Mouse (Mus musculus): ENCODE data around the gene Btrc. TPM values are rescaled to one million over a fixed set of nuclear protein-coding genes. Genes with fewer than 3 reads are reported as not detected.

Btrc gene
- polyA plus RNA-seq, 1 experiment from 2014 or later: 36.2 TPM

GRCm38 (mm10) chr19:45454391-45454790 lies 90.9 kb downstream of the Btrc start:
- Histone ChIP-seq H3K4me1 (replicated peaks; ENCODE audit: control insufficient read depth, insufficient read depth, low read length) (no peaks in the 10 kb centered on the region), H3K9me3 (ENCODE audit: control insufficient read depth, low read length) (no peaks in the 10 kb centered on the region), H3K36me3 (ENCODE audit: control insufficient read depth, insufficient read depth, low read length) (no peaks in the 10 kb centered on the region; the same call in 1 of the 2 replicates), H3K9ac (ENCODE audit: low read length) (no peak overlapping the region), H3K27ac (ENCODE audit: low read length) (no peak overlapping the region), H3K4me2 (ENCODE audit: low read depth, low read length) (no peak overlapping the region), H3K4me3 (ENCODE audit: low read length) (no peak overlapping the region), H3K27me3 (ENCODE audit: control insufficient read depth, insufficient read depth, low read depth, low read length) (no peaks in the 10 kb centered on the region)
- ATAC-seq (ENCODE audit: low read depth): no peak
- 92% methylated on average over 3 of the region's 3 CpGs for WGBS

GRCm38 (mm10) chr19:45456896-45457295 lies 93.4 kb downstream of the Btrc start:
- Histone ChIP-seq H3K4me1 (replicated peaks; ENCODE audit: control insufficient read depth, insufficient read depth, low read length) (no peaks in the 10 kb centered on the region), H3K9ac (ENCODE audit: low read length) (no peak overlapping the region), H3K4me3 (ENCODE audit: low read length) (no peak overlapping the region), H3K27ac (ENCODE audit: low read length) (no peak overlapping the region), H3K9me3 (ENCODE audit: control insufficient read depth, low read length) (no peaks in the 10 kb centered on the region), H3K36me3 (ENCODE audit: control insufficient read depth, insufficient read depth, low read length) (no peaks in the 10 kb centered on the region; the same call in 1 of the 2 replicates), H3K4me2 (ENCODE audit: low read depth, low read length) (no peak overlapping the region), H3K27me3 (ENCODE audit: control insufficient read depth, insufficient read depth, low read depth, low read length) (no peaks in the 10 kb centered on the region)
- 85% methylated on average over 7 of the region's 7 CpGs for WGBS
- no peak for ATAC-seq (ENCODE audit: low read depth)

GRCm38 (mm10) chr19:45458702-45459101 lies 95.2 kb downstream of the Btrc start:
- no peak overlapping the region for H3K27ac ChIP-seq (ENCODE audit: low read length)
- no peaks in the 10 kb centered on the region for H3K4me1 ChIP-seq (replicated peaks; ENCODE audit: control insufficient read depth, insufficient read depth, low read length)
- no peak overlapping the region for H3K4me3 ChIP-seq (ENCODE audit: low read length)
- 68% methylated on average over 7 of the region's 7 CpGs for WGBS
- H3K9me3 ChIP-seq (ENCODE audit: control insufficient read depth, low read length): no peaks in the 10 kb centered on the region
- no peak overlapping the region for H3K9ac ChIP-seq (ENCODE audit: low read length)
- H3K36me3 ChIP-seq (ENCODE audit: control insufficient read depth, insufficient read depth, low read length): no peaks in the 10 kb centered on the region
- no peak overlapping the region for H3K4me2 ChIP-seq (ENCODE audit: low read depth, low read length)
- no peaks in the 10 kb centered on the region for H3K27me3 ChIP-seq (ENCODE audit: control insufficient read depth, insufficient read depth, low read depth, low read length)
- ATAC-seq (ENCODE audit: low read depth): no peak

GRCm38 (mm10) chr19:45459931-45460665 lies 96.6 kb downstream of the Btrc start:
- Histone ChIP-seq H3K4me1 (replicated peaks; ENCODE audit: control insufficient read depth, insufficient read depth, low read length) (no peaks in the 10 kb centered on the region), H3K4me2 (ENCODE audit: low read depth, low read length) (no peak overlapping the region), H3K9ac (ENCODE audit: low read length) (no peak overlapping the region), H3K9me3 (ENCODE audit: control insufficient read depth, low read length) (no peaks in the 10 kb centered on the region), H3K27ac (ENCODE audit: low read length) (no peak overlapping the region), H3K4me3 (ENCODE audit: low read length) (no peak overlapping the region), H3K36me3 (ENCODE audit: control insufficient read depth, insufficient read depth, low read length) (no peaks in the 10 kb centered on the region), H3K27me3 (ENCODE audit: control insufficient read depth, insufficient read depth, low read depth, low read length) (no peaks in the 10 kb centered on the region)
- 54% methylated on average over 9 of the region's 9 CpGs for WGBS
- ATAC-seq (ENCODE audit: low read depth): no peak

- no peak overlapping the region for H3K4me2 ChIP-seq (ENCODE audit: low read depth, low read length)
- no peaks in the 10 kb centered on the region for H3K9me3 ChIP-seq (ENCODE audit: control insufficient read depth, low read length)
- H3K4me3 ChIP-seq (ENCODE audit: low read length): no peak overlapping the region
- no peak overlapping the region for H3K9ac ChIP-seq (ENCODE audit: low read length)
- 59% methylated on average over 10 of the region's 10 CpGs for WGBS
- H3K4me1 ChIP-seq (replicated peaks; ENCODE audit: control insufficient read depth, insufficient read depth, low read length): no peaks in the 10 kb centered on the region
- no peaks in the 10 kb centered on the region for H3K36me3 ChIP-seq (ENCODE audit: control insufficient read depth, insufficient read depth, low read length)
- H3K27ac ChIP-seq (ENCODE audit: low read length): no peak overlapping the region
- ATAC-seq (ENCODE audit: low read depth): no peak
- no peaks in the 10 kb centered on the region for H3K27me3 ChIP-seq (ENCODE audit: control insufficient read depth, insufficient read depth, low read depth, low read length)
Observed at GRCm38 (mm10) chr19:45460749-45461736, 97.5 kb downstream of the Btrc start.

GRCm38 (mm10) chr19:45469760-45470159 lies 106.2 kb downstream of the Btrc start:
- Histone ChIP-seq H3K4me2 (ENCODE audit: low read depth, low read length) (no peak overlapping the region), H3K27me3 (ENCODE audit: control insufficient read depth, insufficient read depth, low read depth, low read length) (no peaks in the 10 kb centered on the region), H3K27ac (ENCODE audit: low read length) (no peak overlapping the region), H3K4me3 (ENCODE audit: low read length) (no peak overlapping the region), H3K4me1 (replicated peaks; ENCODE audit: control insufficient read depth, insufficient read depth, low read length) (peaks cover 5% of the 10 kb centered on the region), H3K9me3 (ENCODE audit: control insufficient read depth, low read length) (no peaks in the 10 kb centered on the region), H3K9ac (ENCODE audit: low read length) (no peak overlapping the region), H3K36me3 (ENCODE audit: control insufficient read depth, insufficient read depth, low read length) (no peaks in the 10 kb centered on the region)
- 95% methylated on average over 5 of the region's 5 CpGs for WGBS
- ATAC-seq (ENCODE audit: low read depth): no peak

- WGBS: 55% methylated on average over 11 of the region's 11 CpGs
- Histone ChIP-seq H3K4me1 (replicated peaks; ENCODE audit: control insufficient read depth, insufficient read depth, low read length) (peaks cover 7% of the 10 kb centered on the region), H3K4me3 (ENCODE audit: low read length) (no peak overlapping the region), H3K27ac (ENCODE audit: low read length) (peak overlapping the region; percentile 2; the same call in 1 of the 2 replicates), H3K9me3 (ENCODE audit: control insufficient read depth, low read length) (no peaks in the 10 kb centered on the region), H3K9ac (ENCODE audit: low read length) (no peak overlapping the region), H3K4me2 (ENCODE audit: low read depth, low read length) (no peak overlapping the region), H3K36me3 (ENCODE audit: control insufficient read depth, insufficient read depth, low read length) (no peaks in the 10 kb centered on the region), H3K27me3 (ENCODE audit: control insufficient read depth, insufficient read depth, low read depth, low read length) (no peaks in the 10 kb centered on the region)
- peak; percentile 71; the same call in 1 of the 2 replicates for ATAC-seq (ENCODE audit: low read depth)
Observed at GRCm38 (mm10) chr19:45472691-45473520, 109.4 kb downstream of the Btrc start.

GRCm38 (mm10) chr19:45474686-45475085 lies 111.2 kb downstream of the Btrc start:
- Histone ChIP-seq H3K36me3 (ENCODE audit: control insufficient read depth, insufficient read depth, low read length) (no peaks in the 10 kb centered on the region), H3K4me1 (replicated peaks; ENCODE audit: control insufficient read depth, insufficient read depth, low read length) (peaks cover 7% of the 10 kb centered on the region), H3K9ac (ENCODE audit: low read length) (no peak overlapping the region), H3K9me3 (ENCODE audit: control insufficient read depth, low read length) (no peaks in the 10 kb centered on the region), H3K27me3 (ENCODE audit: control insufficient read depth, insufficient read depth, low read depth, low read length) (no peaks in the 10 kb centered on the region), H3K4me2 (ENCODE audit: low read depth, low read length) (no peak overlapping the region), H3K4me3 (ENCODE audit: low read length) (no peak overlapping the region), H3K27ac (ENCODE audit: low read length) (no peak overlapping the region)
- ATAC-seq (ENCODE audit: low read depth): no peak
- 64% methylated on average over 4 of the region's 4 CpGs for WGBS

Measured in lung, embryonic 16.5 days (tissue).